Mouse (Mus musculus): ENCODE data around the gene Etfa.

Gene Etfa

DNA sequence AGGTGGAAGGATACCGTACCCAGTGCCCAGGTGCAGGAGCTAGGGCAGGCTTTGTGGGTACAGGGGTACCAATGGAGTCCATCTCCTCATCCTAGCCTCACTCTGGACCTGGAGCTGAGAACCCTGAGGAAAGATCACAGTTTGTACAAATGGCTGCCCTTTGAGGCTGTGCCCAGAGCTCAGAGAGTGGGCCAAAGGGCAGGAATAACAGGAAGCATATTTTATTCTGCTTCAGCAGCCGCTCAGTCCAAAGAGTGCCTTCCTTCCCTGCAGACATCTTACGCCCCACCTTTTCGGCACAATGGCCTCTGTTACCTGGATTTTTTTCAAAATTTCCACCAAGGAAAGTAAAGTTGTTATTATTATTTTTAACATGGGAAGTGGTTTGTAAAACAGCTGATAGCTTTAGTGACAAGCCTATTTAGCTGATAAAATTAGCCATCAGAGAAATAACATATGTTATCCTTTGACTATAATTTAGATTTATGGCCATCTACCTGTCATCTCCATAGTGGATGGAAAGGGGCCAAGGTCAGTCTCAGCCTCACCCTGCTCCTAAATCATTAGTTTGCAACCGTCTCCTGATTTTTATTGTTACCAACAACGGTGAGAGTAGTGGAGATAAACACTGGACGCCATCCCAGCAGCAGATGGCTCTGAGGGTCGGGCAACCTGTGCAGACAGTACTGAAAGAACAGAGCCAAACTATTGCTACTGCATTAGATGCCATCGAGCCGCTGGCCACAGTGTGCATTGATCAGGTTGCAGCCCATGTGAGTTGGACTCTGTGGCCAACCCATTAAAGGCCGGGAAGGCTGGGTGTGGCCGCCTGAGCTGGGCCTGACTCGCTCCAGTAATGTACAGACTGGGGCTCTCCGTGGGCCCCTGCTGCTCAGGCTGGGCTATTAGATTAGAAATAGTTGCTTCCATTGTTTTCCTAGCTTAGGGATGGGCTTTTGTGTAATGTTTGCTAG is 88.3 kb downstream of the Etfa start:
- DNase-seq (ENCODE audit: low spot score): no peak

DNA sequence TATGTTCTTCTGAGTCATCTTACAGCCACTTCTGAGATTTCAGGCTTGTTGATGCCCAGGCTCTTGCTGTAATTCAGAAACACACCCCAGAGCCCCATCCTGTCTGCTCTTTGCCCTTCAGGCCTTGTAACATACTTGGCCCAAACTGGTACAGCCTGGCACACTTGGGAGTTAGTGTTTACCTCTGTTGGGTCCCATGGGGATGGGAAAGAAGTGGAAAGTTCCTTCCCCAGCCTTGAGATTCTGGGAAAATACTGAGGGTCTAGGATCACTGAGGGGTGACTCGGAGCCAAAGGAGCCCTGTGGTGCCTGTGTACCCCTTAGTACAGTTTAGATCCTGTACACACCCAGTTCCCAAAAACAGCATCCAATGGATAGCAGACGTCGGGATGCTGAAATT is 90.3 kb downstream of the Etfa start:
- no peak for DNase-seq (ENCODE audit: low spot score)

DNA sequence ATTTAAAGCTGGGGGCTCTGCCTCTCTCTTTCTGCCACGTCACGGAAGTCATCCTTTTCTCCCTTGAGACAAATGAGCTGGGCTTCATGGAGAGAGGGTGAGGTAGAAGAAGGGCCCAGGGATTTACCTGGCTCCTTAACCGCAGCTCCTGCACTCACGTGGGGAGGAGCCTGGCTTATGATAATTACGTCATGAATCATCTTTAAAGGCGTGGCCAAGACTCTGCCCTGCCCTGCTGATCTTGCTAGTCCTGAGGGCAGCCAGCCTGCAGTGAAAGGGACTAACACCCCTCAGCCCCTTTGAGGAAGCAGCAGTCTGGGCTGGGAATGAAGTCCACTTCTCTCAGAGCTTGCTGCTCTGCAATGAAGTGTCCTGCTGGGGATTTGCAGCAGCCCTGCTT is 100.9 kb downstream of the Etfa start:
- no peak for DNase-seq (ENCODE audit: low spot score)

DNA sequence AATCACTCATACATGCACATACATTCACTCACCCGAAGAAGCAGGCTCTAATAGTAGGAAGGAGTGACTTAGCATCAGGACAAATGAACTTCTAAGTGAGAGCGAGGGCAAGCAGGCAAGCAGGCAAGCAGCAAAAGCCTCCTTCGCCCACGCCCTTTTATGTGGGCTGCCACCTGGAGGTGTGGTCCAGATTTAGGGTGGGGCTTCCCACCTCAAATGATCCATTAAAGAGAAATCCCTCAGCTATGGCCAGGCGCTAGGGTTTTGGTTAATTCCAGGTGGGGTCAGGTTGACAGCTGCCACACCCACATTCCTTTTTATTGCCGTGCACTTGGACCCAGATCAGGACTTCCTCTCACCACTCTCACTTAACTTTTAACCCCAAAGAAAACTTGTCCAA is 101.6 kb downstream of the Etfa start:
- no peak for DNase-seq (ENCODE audit: low spot score)

DNA sequence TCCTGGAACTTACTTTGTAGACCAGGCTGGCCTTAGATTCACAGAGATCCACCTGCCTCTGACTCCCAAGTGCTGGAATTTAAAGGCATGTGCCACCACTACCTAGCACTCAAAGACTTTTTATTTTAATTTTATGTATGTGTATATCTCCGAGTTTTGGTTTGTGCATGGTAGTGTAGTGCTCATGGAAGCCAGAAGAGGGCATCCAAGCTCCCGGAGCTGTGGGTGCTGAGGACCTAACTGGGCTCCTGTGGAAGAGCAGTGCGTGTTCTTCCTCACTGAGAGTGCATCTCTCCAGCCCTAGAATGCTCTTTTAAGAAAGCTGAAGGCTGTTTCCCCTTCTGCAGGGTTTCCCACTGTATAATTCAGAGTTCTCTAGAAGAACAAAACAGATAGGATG is 102.2 kb downstream of the Etfa start:
- DNase-seq (ENCODE audit: low spot score): no peak

DNA sequence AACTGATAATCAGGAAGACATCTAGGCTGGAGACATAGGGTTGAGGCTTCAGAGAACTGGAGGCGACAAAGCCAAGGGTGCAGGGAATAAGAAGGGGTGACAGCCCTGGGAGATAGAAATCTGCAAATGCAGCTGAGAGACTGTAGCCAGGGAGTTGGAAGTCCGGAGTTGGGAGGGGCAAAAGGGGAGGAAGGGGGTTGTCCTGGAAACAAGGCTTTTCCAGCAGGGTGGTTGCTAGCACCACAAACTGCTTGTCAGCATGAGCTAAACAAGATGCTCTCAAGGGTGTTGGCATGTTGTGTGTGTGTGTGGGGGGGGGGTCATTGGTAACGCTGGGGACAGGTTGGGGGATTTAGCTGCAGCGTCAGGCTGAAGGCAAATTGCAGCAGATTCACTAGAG is 103.2 kb downstream of the Etfa start:
- no peak for DNase-seq (ENCODE audit: low spot score)

DNA sequence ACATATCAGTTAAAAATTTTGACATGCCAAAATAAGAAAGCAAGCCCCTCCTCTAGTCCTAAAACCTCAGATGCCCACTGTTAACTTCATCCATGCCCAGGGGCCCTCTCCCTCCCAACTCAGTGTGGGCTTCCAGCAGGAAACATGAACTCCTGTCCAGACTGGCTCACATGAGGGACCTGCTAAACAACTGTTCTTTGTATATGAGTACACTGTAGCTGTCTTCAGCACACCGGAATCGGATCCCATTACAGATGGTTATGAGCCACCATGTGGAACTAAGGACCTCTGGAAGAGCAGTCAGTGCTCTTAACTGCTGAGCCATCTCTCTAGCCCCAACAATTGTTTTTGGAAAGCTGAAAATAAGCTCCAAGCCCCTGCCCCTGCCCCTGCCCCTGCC is 105.3 kb downstream of the Etfa start:
- no peak for DNase-seq (ENCODE audit: low spot score)

DNA sequence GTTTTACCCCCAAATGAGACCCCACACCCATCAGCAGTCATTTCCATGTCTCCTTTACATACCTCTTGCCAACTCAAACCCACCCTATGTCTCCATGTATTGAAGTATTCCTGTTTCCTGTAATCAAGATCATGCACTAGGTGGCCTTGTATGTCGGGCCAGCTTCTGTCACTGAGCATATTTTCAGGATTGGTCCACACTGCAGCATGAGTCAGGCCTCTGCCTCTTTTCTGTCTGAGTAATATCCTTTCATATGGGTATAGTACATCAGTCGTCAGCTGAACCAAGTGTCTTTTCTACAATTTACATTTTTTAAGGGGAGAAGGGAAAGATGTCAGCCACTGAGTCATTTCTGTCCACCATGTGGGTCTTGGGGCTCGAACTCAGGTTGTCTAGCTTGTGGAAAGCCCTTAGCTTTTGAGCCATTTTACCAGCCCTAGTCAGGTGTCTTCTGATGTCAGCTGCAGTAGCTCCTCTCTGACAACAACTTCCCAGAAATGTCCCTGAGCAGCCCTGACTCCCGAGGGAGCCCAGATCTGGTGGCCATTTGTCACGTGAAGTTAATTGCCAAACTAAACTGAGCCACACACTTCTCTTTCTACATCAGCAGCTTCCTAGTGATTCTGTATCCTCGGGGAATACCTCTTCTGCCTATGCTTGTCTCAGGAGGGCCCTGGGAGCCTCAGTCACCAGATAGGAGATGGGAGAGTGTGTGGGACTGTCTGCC is 106.9 kb downstream of the Etfa start:
- DNase-seq (ENCODE audit: low spot score): no peak
